Mouse (Mus musculus): ENCODE measurements around the gene Ear6. TPM values are rescaled to one million over a fixed set of nuclear protein-coding genes. Genes with fewer than 3 reads are reported as not detected.
"Not testable (repeated sequence)": the region's sequence is repeated elsewhere in the genome, so short reads cannot be mapped to it uniquely, and the experiment has no call there.

The Ear6 gene
- polyA plus RNA-seq (2012; rRNA removed), result 0.12 TPM in 1 of 2 replicates, not detected in the other

DNA sequence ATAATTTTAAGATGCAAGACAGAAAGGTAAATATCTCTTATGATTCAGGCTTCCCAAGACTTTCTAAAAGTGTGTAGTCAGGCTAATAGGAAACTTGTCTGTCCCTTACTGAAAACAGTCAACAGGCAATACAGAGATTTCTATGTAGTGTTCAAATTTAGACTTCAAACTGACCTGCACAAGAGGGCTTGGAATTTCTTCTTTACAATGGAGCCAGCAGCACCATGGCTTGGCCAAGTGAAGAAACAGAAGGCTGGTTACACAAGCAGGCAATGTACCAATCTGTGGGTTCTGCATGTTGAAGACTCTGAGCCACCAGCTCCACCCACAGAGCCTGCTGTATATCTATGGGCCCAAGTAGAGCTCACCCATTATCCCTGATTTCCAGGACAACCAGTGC lies at the start of gene Ear6:
TSS of gene Ear6 (plus strand) at position 301 of the 400 bp plus-strand sequence.
- Histone ChIP-seq H3K4me1 (ENCODE audit: control insufficient read depth, insufficient read depth, low read length) (no peaks in the 10 kb centered on the region), H3K4me3 (ENCODE audit: control insufficient read depth, low read depth, low read length) (no peak within 1 kb of the TSS), H3K36me3 (ENCODE audit: control insufficient read depth, insufficient read depth, low read length) (no peaks in the 10 kb centered on the region), H3K27me3 (ENCODE audit: control insufficient read depth, insufficient read depth, low read length) (no peaks in the 10 kb centered on the region), H3K27ac (ENCODE audit: control insufficient read depth, insufficient read depth, low read depth, low read length) (no peak within 1 kb of the TSS)
- no peak for TF ChIP-seq CTCF (IDR thresholded peaks at IDR 0.05; ENCODE audit: control insufficient read depth, insufficient read depth, insufficient replicate concordance, low read depth, low read length)
- TF ChIP-seq POLR2A (IDR thresholded peaks at IDR 0.05; ENCODE audit: control insufficient read depth, low read depth, low read length), result no peak

DNA sequence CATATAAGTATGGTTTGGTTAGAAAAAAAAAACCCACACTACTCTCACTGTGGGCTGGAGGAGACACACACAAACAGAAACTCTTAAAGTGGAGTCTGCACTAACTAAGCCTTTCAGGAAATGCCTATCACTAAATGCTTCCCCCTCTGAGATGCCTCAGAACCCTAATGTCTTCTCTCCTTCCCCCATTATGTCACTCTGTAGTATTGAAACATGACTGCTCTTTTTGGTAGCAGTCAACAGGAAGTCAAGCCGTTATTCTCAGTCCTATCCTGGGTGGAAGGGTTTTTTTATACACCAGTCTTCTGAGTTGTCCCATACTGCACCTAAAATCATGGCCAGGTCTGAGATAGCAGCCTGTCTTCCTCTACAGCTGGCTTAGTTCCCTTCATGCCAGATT lies 26.9 kb upstream of the Ear6 start:
- no peak for TF ChIP-seq CTCF (IDR thresholded peaks at IDR 0.05; ENCODE audit: control insufficient read depth, insufficient read depth, insufficient replicate concordance, low read depth, low read length)
- TF ChIP-seq POLR2A (IDR thresholded peaks at IDR 0.05; ENCODE audit: control insufficient read depth, low read depth, low read length), result no peak
- no peaks in the 10 kb centered on the region for H3K36me3 ChIP-seq (ENCODE audit: control insufficient read depth, insufficient read depth, low read length)
- H3K27me3 ChIP-seq (ENCODE audit: control insufficient read depth, insufficient read depth, low read length), result no peaks in the 10 kb centered on the region
- no peak overlapping the region for H3K4me3 ChIP-seq (ENCODE audit: control insufficient read depth, low read depth, low read length)
- H3K4me1 ChIP-seq (ENCODE audit: control insufficient read depth, insufficient read depth, low read length), result no peaks in the 10 kb centered on the region
- no peak overlapping the region for H3K27ac ChIP-seq (ENCODE audit: control insufficient read depth, insufficient read depth, low read depth, low read length)

DNA sequence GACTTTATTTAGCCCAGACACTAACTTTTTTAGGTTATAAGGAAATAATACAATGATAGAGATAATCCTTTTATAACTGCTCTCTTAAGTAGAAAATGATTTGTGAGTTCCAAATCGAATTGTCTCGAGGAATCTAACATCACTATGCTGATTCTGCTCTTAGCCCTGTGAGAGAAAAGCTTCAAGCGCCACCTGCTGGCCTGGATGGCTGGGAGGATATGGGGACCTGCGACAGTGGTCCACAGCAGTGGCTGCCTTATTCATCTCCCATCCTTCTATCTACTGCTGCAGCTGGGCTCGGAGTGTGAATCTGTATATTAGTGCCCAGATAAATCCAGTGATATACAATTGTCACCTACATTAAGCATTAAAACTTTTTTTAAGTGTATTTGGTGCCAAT lies 25.7 kb upstream of the Ear6 start:
- H3K4me1 ChIP-seq (ENCODE audit: control insufficient read depth, insufficient read depth, low read length); H3K27me3 ChIP-seq (ENCODE audit: control insufficient read depth, insufficient read depth, low read length); H3K4me3 ChIP-seq (ENCODE audit: control insufficient read depth, low read depth, low read length); H3K36me3 ChIP-seq (ENCODE audit: control insufficient read depth, insufficient read depth, low read length); H3K27ac ChIP-seq (ENCODE audit: control insufficient read depth, insufficient read depth, low read depth, low read length): not testable (repeated sequence)
- peak; percentile 28; the same call in 1 of the 2 replicates for TF ChIP-seq CTCF (IDR thresholded peaks at IDR 0.05; ENCODE audit: control insufficient read depth, insufficient read depth, insufficient replicate concordance, low read depth, low read length)

DNA sequence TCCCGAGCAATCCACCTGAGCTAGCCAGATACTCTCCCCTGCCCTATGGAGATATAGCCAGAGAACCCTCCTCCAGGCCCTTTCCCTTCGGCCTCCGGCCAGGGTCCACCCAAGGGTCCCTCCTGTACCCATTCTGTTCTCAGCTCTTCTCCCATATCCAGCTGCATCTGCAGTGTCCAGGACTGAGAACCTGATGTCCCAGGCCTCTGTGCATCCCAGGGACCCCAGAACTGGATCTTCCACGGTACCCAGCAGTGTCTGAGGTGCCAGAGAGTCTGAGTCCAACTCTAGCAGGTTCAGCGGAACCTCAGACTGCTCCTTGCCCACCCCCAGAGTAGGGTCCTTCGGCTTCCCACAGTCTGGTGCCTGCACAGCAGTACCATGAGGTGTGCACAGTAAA lies 24.3 kb upstream of the Ear6 start:
- TF ChIP-seq POLR2A (IDR thresholded peaks at IDR 0.05; ENCODE audit: control insufficient read depth, low read depth, low read length) (no peak), CTCF (IDR thresholded peaks at IDR 0.05; ENCODE audit: control insufficient read depth, insufficient read depth, insufficient replicate concordance, low read depth, low read length) (no peak)
- no peaks in the 10 kb centered on the region for H3K27me3 ChIP-seq (ENCODE audit: control insufficient read depth, insufficient read depth, low read length)

DNA sequence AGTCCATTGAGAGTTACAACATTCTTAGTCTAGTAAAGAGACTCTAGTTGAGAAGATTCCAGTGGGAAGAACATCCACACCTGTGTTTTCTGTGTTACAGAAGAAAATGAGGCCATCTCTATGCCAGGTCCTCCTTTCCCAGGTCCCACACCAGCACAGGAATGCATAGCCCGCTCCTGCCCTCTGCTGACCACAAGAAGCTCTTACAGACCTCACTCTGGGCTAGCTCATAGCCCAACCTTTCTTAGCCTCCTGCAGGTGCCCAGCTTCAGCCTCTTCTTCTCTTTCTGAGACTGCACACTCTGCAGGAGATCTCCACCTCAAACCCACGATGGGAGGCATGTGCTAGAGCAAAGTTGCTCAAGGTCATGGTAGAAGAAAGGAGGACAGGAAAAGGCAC lies 15.0 kb upstream of the Ear6 start:
- H3K4me3 ChIP-seq (ENCODE audit: control insufficient read depth, low read depth, low read length); H3K36me3 ChIP-seq (ENCODE audit: control insufficient read depth, insufficient read depth, low read length); H3K27ac ChIP-seq (ENCODE audit: control insufficient read depth, insufficient read depth, low read depth, low read length); H3K27me3 ChIP-seq (ENCODE audit: control insufficient read depth, insufficient read depth, low read length); H3K4me1 ChIP-seq (ENCODE audit: control insufficient read depth, insufficient read depth, low read length): not testable (repeated sequence)
- TF ChIP-seq CTCF (IDR thresholded peaks at IDR 0.05; ENCODE audit: control insufficient read depth, insufficient read depth, insufficient replicate concordance, low read depth, low read length), result peak; percentile 26; the same call in 1 of the 2 replicates

More for the DNA sequence above, 24.3 kb upstream of the Ear6 start:
- Histone ChIP-seq H3K36me3 (ENCODE audit: control insufficient read depth, insufficient read depth, low read length) (no peaks in the 10 kb centered on the region), H3K4me1 (ENCODE audit: control insufficient read depth, insufficient read depth, low read length) (no peaks in the 10 kb centered on the region), H3K27ac (ENCODE audit: control insufficient read depth, insufficient read depth, low read depth, low read length) (no peak overlapping the region), H3K4me3 (ENCODE audit: control insufficient read depth, low read depth, low read length) (no peak overlapping the region)

DNA sequence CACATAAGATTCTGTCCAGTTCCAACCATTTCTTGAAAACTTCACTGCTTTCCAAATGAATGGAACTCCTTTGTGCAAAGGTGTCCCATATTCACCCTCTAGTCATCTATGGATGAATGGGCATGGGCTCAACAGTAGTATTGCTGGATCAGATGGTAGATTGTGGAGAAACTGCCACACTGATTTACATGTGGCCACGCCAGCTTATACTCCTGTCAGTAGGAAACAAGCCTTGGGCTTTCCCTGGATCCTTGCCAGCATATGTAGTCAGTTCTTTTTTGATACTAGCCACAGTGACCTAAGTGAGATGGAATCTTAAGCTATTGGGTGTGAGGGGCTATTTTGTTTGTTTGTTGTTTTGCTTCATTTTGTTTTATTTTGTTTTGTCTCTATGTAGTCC lies 11.2 kb upstream of the Ear6 start:
- TF ChIP-seq CTCF (IDR thresholded peaks at IDR 0.05; ENCODE audit: control insufficient read depth, insufficient read depth, insufficient replicate concordance, low read depth, low read length) (no peak), POLR2A (IDR thresholded peaks at IDR 0.05; ENCODE audit: control insufficient read depth, low read depth, low read length) (no peak)

DNA sequence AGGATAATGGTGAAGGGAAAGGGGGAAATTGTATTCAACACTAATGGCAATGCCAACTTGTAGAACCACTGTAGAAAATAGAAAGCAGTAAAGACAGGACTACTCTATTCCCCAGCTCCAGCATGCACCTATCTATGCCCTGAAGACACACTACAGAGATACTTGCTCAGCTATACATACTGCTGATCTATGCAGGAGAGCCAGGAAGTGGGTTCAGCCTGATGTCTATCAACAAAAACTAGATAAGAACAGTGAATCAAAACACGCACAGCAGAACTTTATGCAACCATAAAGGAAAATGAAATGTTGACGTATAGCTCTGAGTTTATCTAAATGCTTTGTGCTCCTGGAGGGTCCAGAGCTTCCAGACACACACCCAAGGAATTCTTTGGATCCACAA lies 10.7 kb upstream of the Ear6 start:
- no peaks in the 10 kb centered on the region for H3K36me3 ChIP-seq (ENCODE audit: control insufficient read depth, insufficient read depth, low read length)
- no peaks in the 10 kb centered on the region for H3K27me3 ChIP-seq (ENCODE audit: control insufficient read depth, insufficient read depth, low read length)
- TF ChIP-seq CTCF (IDR thresholded peaks at IDR 0.05; ENCODE audit: control insufficient read depth, insufficient read depth, insufficient replicate concordance, low read depth, low read length) (no peak), POLR2A (IDR thresholded peaks at IDR 0.05; ENCODE audit: control insufficient read depth, low read depth, low read length) (no peak)
- H3K4me1 ChIP-seq (ENCODE audit: control insufficient read depth, insufficient read depth, low read length), result peaks cover 3% of the 10 kb centered on the region; the same call in 1 of the 2 replicates
- no peak overlapping the region for H3K4me3 ChIP-seq (ENCODE audit: control insufficient read depth, low read depth, low read length)
- no peak overlapping the region for H3K27ac ChIP-seq (ENCODE audit: control insufficient read depth, insufficient read depth, low read depth, low read length)

More for the DNA sequence above, 11.2 kb upstream of the Ear6 start:
- no peaks in the 10 kb centered on the region for H3K27me3 ChIP-seq (ENCODE audit: control insufficient read depth, insufficient read depth, low read length)
- no peak overlapping the region for H3K27ac ChIP-seq (ENCODE audit: control insufficient read depth, insufficient read depth, low read depth, low read length)
- no peaks in the 10 kb centered on the region for H3K36me3 ChIP-seq (ENCODE audit: control insufficient read depth, insufficient read depth, low read length)
- H3K4me3 ChIP-seq (ENCODE audit: control insufficient read depth, low read depth, low read length), result no peak overlapping the region
- peaks cover 3% of the 10 kb centered on the region; the same call in 1 of the 2 replicates for H3K4me1 ChIP-seq (ENCODE audit: control insufficient read depth, insufficient read depth, low read length)

DNA sequence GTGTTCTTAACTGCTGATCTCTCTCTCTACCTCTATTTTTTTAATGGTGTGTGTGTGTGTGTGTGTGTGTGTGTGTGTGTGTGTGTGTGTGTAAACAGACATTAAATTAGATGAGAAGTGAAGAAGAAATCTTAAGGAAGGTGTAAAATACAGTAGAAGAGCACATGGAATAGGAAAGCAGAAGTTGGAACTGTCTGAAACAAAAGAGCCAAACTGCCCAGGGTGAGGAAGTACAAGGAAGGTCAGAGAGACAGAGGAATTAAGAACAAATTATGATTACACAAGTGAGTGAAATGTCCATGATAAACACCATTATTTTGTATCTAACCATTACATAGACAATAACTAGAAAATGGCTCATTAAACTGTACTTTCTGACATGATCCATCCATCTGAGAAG lies 9.6 kb upstream of the Ear6 start:
- TF ChIP-seq POLR2A (IDR thresholded peaks at IDR 0.05; ENCODE audit: control insufficient read depth, low read depth, low read length), result no peak
- TF ChIP-seq CTCF (IDR thresholded peaks at IDR 0.05; ENCODE audit: control insufficient read depth, insufficient read depth, insufficient replicate concordance, low read depth, low read length), result no peak
- no peaks in the 10 kb centered on the region for H3K27me3 ChIP-seq (ENCODE audit: control insufficient read depth, insufficient read depth, low read length)

More for the DNA sequence above, 9.6 kb upstream of the Ear6 start:
- no peaks in the 10 kb centered on the region for H3K36me3 ChIP-seq (ENCODE audit: control insufficient read depth, insufficient read depth, low read length)
- peaks cover 3% of the 10 kb centered on the region; the same call in 1 of the 2 replicates for H3K4me1 ChIP-seq (ENCODE audit: control insufficient read depth, insufficient read depth, low read length)
- H3K27ac ChIP-seq (ENCODE audit: control insufficient read depth, insufficient read depth, low read depth, low read length), result no peak overlapping the region
- no peak overlapping the region for H3K4me3 ChIP-seq (ENCODE audit: control insufficient read depth, low read depth, low read length)

Measured in testis, adult 2 months (tissue).